Mouse (Mus musculus) urinary bladder, adult 2 months (tissue): ENCODE results near the gene Zbtb8b. TPM values are rescaled to one million over a fixed set of nuclear protein-coding genes. Genes with fewer than 3 reads are reported as not detected.
"Not testable (repeated sequence)": the region's sequence is repeated elsewhere in the genome, so short reads cannot be mapped to it uniquely, and the experiment has no call there.

Experiments used
- DNase-seq: peaks from one replicate; pipeline ENCODE4 v3.0.0; 2022; ENCODE audit warnings: low spot score
- polyA plus RNA-seq: library from polyadenylated mRNA; depleted of rRNA; stranded (reverse); fragments of >200 nt; gene quantifications from 2 replicates; pipeline ENCODE4 v1.2.3, GENCODE M21; 2012

The Zbtb8b gene
- polyA plus RNA-seq, 1 experiment = 3.0 TPM

DNA sequence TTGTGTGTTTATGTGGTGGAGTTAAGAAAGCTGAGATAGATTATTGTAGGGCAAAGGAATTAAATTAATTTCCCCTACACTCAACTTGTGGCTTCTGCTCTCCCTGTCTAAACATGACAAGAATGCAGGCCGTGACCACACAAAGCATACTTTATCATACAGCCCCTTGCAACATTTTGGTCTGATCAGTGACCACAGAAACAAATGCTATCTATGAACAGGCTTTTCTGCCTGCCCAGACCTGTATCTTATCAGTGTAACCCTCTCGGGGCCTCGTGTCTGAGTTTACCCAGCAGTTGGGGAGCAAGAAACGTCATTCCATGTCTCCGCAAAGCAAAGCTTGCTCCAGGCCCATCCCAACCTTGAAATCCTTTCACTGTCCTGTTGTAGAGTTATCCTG lies 24.2 kb downstream of the Zbtb8b start:
- no peak for DNase-seq

DNA sequence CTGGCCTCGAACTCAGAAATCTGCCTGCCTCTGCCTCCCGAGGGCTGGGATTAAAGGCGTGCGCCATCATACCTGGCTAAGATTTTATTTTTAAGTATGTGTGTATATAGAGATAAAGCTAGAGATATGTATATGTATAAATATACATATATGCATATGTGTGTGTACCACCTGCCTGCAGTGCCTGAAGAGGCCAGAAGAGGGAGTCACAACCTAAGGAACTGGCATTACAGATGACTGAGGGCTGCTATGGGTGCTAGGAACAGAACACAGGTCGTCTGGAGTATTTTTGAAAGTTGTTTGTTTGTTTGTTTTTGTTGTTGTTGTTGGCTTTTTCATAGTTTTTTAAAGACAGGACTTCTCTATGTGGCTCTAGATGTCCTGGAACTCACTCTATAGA lies 24.8 kb downstream of the Zbtb8b start:
- no peak for DNase-seq

- no peak for DNase-seq
Observed at GRCm38 (mm10) chr4:129410991-129411390, 29.7 kb downstream of the Zbtb8b start.

DNA sequence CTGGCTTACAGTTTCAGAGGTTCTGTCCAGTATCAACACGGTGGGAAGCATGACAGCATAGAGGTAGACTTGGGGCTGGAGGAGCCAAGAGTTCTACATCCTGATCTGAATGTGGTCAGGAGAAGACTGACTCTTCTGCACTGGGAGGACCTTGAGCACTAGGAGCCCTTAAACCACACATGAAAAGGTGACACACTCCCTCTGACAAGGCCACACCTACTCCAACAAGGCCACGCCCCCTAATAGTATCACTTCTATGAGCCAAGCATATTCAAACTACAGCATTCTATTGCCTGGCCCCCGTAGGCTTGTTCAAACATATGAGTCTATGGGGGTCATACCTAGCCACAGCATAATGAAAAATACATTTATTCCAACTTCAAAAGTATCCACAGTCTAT lies 30.1 kb downstream of the Zbtb8b start:
- not testable (repeated sequence) for DNase-seq

DNA sequence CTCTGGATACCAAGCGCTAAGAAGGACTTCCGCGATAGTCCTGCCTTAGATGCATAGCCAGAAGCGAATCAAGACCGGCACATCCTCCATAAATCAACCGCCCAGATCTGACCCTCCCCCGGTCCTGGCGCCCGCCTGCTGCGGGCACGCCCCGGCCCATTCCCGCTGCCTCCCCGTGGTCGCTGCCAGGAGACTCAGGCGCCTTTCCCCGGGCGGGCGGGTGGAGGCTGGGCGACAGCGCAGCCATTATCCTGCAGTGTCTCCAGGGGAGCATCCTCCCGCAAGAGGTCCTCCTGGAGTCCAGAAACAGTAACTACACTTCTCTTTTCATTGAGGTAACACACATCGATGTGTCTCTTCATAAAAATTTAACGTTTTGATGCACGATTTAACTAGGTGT lies 34.2 kb downstream of the Zbtb8b start:
- peak; percentile 30 for DNase-seq

GRCm38 (mm10) chr4:129399813-129400212 lies 40.8 kb downstream of the Zbtb8b start:
- no peak for DNase-seq

DNA sequence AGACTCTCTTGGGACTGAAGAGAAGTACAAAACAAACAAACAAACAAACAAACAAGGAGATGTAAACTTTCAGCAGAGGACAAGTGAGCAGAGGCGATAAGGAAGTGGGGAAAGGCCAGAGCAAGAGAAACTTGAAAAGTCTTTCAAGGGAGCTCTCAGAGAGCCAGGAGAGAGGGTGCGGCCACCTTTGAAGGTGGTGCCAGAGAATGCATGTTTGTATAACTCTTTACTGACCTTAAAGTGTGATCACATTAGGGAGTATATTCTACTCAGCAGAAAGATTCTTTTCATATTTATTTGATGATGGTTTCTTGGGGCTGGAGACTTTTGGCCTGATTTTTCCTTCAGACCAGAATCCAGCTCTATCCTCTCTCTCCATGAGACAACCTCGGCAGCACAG lies 43.7 kb downstream of the Zbtb8b start:
- no peak for DNase-seq

- no peak for DNase-seq
Observed at GRCm38 (mm10) chr4:129394089-129394870, 46.4 kb downstream of the Zbtb8b start.

GRCm38 (mm10) chr4:129390936-129391557 lies 49.6 kb downstream of the Zbtb8b start:
- DNase-seq = no peak

GRCm38 (mm10) chr4:129390216-129390743 lies 50.4 kb downstream of the Zbtb8b start:
- DNase-seq = no peak

- no peak for DNase-seq
Observed at GRCm38 (mm10) chr4:129388404-129388803, 52.2 kb downstream of the Zbtb8b start.

DNA sequence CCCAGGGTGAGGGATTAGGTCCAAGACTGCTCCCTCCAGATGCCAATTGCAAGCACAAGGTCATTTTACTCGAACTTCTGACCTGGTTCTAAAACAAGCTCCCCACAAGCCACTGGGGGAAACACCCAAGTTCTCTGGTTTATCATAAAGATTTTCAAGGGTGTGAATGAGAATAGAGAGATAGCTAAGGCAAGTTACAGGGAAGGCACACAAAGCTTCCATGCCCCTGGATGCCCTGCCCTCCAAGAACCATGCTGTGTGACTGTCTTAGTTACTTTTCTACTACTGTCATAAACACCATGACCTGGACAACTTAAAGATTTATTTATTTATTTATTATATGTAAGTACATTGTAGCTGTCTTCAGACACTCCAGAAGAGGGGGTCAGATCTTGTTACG lies 53.7 kb downstream of the Zbtb8b start:
- no peak for DNase-seq

DNA sequence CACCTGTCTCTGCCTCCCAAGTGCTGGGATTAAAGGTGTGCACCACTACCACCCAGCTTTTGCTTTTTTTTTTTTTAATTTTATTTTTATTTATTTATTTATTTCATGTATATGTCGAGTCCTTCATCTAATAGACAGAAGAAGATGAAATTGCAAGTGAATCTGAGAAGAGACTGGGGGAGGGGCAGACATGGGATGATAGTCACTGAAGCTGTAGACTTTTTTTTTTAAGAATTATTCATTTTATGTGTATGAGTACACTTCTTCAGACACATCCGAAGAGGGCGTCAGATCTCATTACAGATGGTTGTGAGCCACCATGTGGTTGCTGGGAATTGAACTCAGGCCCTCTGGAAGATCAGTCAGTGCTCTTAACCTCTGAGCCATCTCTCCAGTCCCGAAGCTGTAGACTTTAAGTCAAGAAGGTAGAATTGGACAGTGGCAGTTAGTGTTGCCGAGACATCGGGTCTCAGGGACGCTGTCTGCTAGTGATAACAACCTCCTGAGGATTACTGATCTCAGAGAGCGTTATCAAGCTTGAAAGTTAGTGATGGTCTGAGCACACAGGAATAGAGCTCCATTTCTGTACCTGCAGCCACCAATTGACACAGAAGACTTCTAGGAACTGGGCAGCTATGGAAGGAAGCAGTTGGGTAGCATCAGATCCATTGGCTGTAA lies 54.2 kb downstream of the Zbtb8b start:
- DNase-seq = no peak

DNA sequence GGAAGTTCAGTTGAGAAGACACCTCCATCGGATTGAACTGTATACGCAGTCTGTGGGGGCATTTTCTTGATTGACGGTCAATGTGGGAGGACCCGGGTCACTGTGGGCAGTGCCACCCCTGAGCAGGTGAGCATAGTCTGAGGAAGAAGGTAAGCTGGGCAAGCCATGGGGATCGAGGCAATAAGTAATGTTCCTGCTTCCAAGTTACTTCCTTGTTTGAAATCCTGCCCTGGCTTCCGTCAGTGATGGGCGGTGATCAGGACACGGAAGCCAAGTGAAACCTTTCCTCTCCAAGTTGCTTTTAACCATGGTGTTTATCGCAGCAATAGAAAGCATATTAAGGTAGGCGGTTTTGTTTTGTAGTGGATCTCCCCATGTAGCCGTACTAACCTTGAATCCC lies 55.0 kb downstream of the Zbtb8b start:
- no peak for DNase-seq

DNA sequence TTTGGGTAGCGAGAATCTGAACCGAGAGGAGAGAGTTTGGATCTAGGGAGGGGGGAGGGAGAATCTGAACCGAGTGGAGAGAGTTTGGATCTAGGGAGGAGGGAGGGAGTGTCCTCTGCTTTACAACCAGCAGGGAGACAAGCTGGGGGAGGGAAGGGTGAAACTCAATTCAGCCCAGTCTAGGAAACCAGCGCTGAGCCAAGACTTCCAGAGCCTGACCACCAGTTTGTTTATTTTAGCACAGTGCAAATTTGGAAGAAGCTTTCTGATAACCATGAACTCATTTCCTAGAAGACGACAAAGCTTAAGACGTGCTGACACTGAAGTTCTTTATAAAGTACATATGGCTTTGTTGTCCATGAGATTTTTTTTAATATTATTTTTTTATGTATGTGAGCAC lies 56.2 kb downstream of the Zbtb8b start:
- no peak for DNase-seq

GRCm38 (mm10) chr4:129383586-129383985 lies 57.1 kb downstream of the Zbtb8b start:
- no peak for DNase-seq

DNA sequence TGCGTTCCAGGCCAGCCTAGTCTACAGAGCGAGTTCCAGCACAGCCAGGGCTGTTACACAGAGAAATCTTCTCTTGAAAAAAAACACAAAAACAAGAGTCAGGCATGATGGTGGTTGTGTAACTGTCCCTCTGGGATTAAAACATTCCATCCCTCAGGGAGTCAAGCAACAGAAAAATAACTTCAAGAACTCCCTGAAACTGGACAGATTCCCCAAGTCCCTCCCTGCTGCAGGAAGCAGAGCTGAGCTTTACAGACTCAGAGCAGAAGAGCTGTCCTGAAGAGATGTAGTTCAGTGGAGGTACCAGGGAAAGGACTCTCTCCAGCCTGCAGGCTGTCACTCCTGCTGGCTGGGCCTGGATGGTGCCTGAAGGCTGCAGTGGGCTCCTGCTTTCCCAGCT lies 58.2 kb downstream of the Zbtb8b start:
- no peak for DNase-seq

GRCm38 (mm10) chr4:129382029-129382428 lies 58.6 kb downstream of the Zbtb8b start:
- DNase-seq = no peak

GRCm38 (mm10) chr4:129381148-129381547 lies 59.5 kb downstream of the Zbtb8b start:
- DNase-seq = no peak

DNA sequence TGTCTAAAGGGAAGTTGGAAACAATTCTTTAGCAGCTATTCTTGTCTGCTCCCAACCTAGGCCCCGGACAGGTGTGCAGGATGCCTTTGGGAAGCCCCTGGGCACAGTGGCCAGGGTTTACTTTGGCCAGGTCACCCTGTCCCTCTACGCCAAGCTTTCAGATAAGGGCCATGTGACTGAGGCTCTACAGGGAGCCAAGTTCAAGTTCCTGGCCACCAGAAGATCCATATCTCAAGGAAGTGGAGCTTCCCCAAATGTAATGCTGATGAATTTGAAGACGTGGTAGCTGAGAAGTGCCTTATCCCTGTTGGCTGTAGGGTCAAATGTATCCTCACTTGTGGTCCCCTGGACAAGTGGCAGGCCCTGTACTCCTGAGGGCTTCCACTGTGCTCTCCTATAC lies 60.8 kb downstream of the Zbtb8b start:
- no peak for DNase-seq

GRCm38 (mm10) chr4:129377601-129378390 lies 62.9 kb downstream of the Zbtb8b start, which contains the start of gene Zbtb8a:
Gene Zbtb8a (minus strand): TSS chr4:129378116.
- peak; percentile 50 for DNase-seq
